Mouse (Mus musculus) cerebellum, postnatal 10 days (tissue): ENCODE data around the gene Intu.

Source experiments
- DNase-seq, 2 experiments: peaks; one replicate each; pipeline ENCODE4 v3.0.0; 2021; ENCODE audit warnings: mixed read lengths in 2 of 2

Gene Intu

GRCm38 (mm10) chr3:40685855-40686515 is 154.9 kb downstream of the Intu start:
- peak; percentile 52 to 54 for DNase-seq

GRCm38 (mm10) chr3:40686836-40687235 is 155.8 kb downstream of the Intu start:
- no peak for DNase-seq

GRCm38 (mm10) chr3:40687588-40687987 is 156.5 kb downstream of the Intu start:
- DNase-seq = no peak

- DNase-seq = peak; percentile 69 to 74
These were observed 160.5 kb downstream of the Intu start for GRCm38 (mm10) chr3:40691566-40691965.

- no peak for DNase-seq
These were observed 162.3 kb downstream of the Intu start for GRCm38 (mm10) chr3:40693435-40693834.

- no peak for DNase-seq
These were observed 162.9 kb downstream of the Intu start for GRCm38 (mm10) chr3:40693960-40694359.

GRCm38 (mm10) chr3:40694438-40694837 is 163.4 kb downstream of the Intu start:
- DNase-seq = peak; percentile 57 to 64

- DNase-seq = no peak
These were observed 164.1 kb downstream of the Intu start for GRCm38 (mm10) chr3:40695162-40695561.

- DNase-seq = no peak
These were observed 167.7 kb downstream of the Intu start for GRCm38 (mm10) chr3:40698834-40699233.

- DNase-seq = no peak
These were observed 173.8 kb downstream of the Intu start for GRCm38 (mm10) chr3:40704816-40705430.

GRCm38 (mm10) chr3:40708655-40709054 is 177.6 kb downstream of the Intu start, which contains the start of gene Slc25a31:
Slc25a31 (plus strand) TSS chr3:40708855.
- no peak for DNase-seq

- DNase-seq = no peak
These were observed 185.0 kb downstream of the Intu start for GRCm38 (mm10) chr3:40716056-40716455.

- peak; percentile 10 to 14 for DNase-seq
These were observed 187.9 kb downstream of the Intu start for GRCm38 (mm10) chr3:40719022-40719421.

- DNase-seq = no peak
These were observed 207.4 kb downstream of the Intu start for GRCm38 (mm10) chr3:40738381-40738912.

- peak in 1 of 2 experiments; percentile 20 for DNase-seq
These were observed 213.1 kb downstream of the Intu start, which contains the start of gene Hspa4l for GRCm38 (mm10) chr3:40744024-40744835. Hspa4l (plus strand) TSS chr3:40744495.

- peak; percentile 96 to 98 for DNase-seq
These were observed 214.0 kb downstream of the Intu start for GRCm38 (mm10) chr3:40744836-40745660.

- no peak for DNase-seq
These were observed 214.8 kb downstream of the Intu start for GRCm38 (mm10) chr3:40745661-40746547.
